Mouse (Mus musculus) embryonic facial prominence, embryonic 14.5 days (tissue): ENCODE results near the gene Impad1. TPM values are rescaled to one million over a fixed set of nuclear protein-coding genes. Genes with fewer than 3 reads are reported as not detected.

Source experiments
- ATAC-seq: fragments of 200-750 bp; cut with Nextera tagmentation; 2 replicates; pipeline ENCODE4 v1.8.0; 2017; ENCODE audit warnings: low read depth, moderate number of reproducible peaks, moderate TSS enrichment
- DNase-seq: peaks from one replicate; pipeline ENCODE4 v3.0.0-alpha.2; 2015; ENCODE audit warnings: low spot score
- H3K27ac ChIP-seq: fragments of 300-500 bp; sonication (generic); replicated peaks from 2 replicates; pipeline ENCODE4 v1.5.1; 2014; ENCODE audit warnings: low read depth, mild to moderate bottlenecking, low read length, moderate library complexity
- H3K27me3 ChIP-seq: fragments of 300-500 bp; sonication (generic); replicated peaks from 2 replicates; pipeline ENCODE4 v1.6.1; 2014; ENCODE audit warnings: low read length; ENCODE audit not compliant: control insufficient read depth, insufficient read depth
- H3K36me3 ChIP-seq: fragments of 300-500 bp; sonication (generic); 2 replicates; pipeline ENCODE4 v1.6.1; 2014; ENCODE audit warnings: low read length, mixed read lengths; ENCODE audit not compliant: control insufficient read depth, insufficient read depth
- H3K4me1 ChIP-seq: fragments of 300-500 bp; sonication (generic); 2 replicates; pipeline ENCODE4 v1.6.1; 2014; ENCODE audit warnings: antibody characterized with exemption, low read length; ENCODE audit not compliant: control insufficient read depth, insufficient read depth
- H3K4me2 ChIP-seq: fragments of 300-500 bp; sonication (generic); 2 replicates; pipeline ENCODE4 v1.6.1; 2014; ENCODE audit warnings: low read depth, mild to moderate bottlenecking, low read length, moderate library complexity, mixed read lengths
- H3K4me3 ChIP-seq: fragments of 300-500 bp; sonication (generic); 2 replicates; pipeline ENCODE4 v1.5.1; 2014; ENCODE audit warnings: low read depth, mild to moderate bottlenecking, low read length
- H3K9ac ChIP-seq: fragments of 300-500 bp; sonication (generic); 2 replicates; pipeline ENCODE4 v1.6.1; 2014; ENCODE audit warnings: low read depth, mild to moderate bottlenecking, low read length, moderate library complexity, mixed read lengths
- H3K9me3 ChIP-seq: fragments of 300-500 bp; sonication (generic); 2 replicates; pipeline ENCODE4 v1.6.1; 2016; ENCODE audit warnings: low read length; ENCODE audit not compliant: control insufficient read depth
- WGBS: fragments of 180-500 bp; shearing (Covaris S2); extraction: QIAGEN DNeasy Blood & Tissue Kit; methylation state at CpG from one replicate; pipeline ENCODE4 v1.1.7; 2014; 5-methylcytosine and 5-hydroxymethylcytosine counted together
- polyA plus RNA-seq: library from polyadenylated mRNA; unstranded; fragments of >200 nt; fragmentation: Nextera tagmentation; extraction: Ambion mirVana; gene quantifications from 2 replicates; pipeline ENCODE4 v1.2.1, GENCODE M21; 2014

Gene Impad1
- polyA plus RNA-seq, 1 experiment from 2014 or later, result 51.1 TPM

DNA sequence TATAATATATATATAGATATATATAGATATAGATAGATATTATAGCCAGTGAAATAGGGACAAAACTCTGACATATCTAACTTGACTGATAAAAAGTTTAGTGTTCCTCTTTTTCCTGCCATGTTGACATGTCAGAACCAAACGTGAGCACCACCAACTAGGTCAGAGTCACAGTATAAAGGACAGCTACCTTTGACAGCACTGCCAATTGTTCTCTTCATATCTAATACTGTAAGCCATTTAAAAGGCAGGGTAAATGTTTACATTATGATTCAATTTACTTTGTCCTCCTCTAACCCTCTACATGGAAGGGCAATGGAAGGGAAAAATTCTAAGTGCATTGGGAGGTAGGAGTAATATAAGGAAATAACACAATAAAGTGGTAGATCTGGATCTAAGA lies 8.8 kb downstream of the Impad1 start:
- WGBS, result 63% methylated on average over 1 of the region's 1 CpGs
- Histone ChIP-seq H3K9me3 (peaks cover 13% of the 10 kb centered on the region; the same call in 1 of the 2 replicates), H3K27me3 (no peaks in the 10 kb centered on the region), H3K4me1 (no peaks in the 10 kb centered on the region), H3K4me3 (no peak overlapping the region), H3K9ac (no peak overlapping the region), H3K4me2 (no peak overlapping the region), H3K27ac (no peak overlapping the region), H3K36me3 (peaks cover 21% of the 10 kb centered on the region)
- ATAC-seq (no peak), DNase-seq (no peak)

GRCm38 (mm10) chr4:4783686-4783957 lies 9.5 kb downstream of the Impad1 start:
- Histone ChIP-seq H3K9ac (no peak overlapping the region), H3K4me3 (no peak overlapping the region), H3K27ac (no peak overlapping the region), H3K27me3 (no peaks in the 10 kb centered on the region), H3K4me2 (no peak overlapping the region), H3K36me3 (peaks cover 20% of the 10 kb centered on the region), H3K4me1 (no peaks in the 10 kb centered on the region), H3K9me3 (peaks cover 13% of the 10 kb centered on the region; the same call in 1 of the 2 replicates)
- ATAC-seq, result no peak
- DNase-seq, result no peak

DNA sequence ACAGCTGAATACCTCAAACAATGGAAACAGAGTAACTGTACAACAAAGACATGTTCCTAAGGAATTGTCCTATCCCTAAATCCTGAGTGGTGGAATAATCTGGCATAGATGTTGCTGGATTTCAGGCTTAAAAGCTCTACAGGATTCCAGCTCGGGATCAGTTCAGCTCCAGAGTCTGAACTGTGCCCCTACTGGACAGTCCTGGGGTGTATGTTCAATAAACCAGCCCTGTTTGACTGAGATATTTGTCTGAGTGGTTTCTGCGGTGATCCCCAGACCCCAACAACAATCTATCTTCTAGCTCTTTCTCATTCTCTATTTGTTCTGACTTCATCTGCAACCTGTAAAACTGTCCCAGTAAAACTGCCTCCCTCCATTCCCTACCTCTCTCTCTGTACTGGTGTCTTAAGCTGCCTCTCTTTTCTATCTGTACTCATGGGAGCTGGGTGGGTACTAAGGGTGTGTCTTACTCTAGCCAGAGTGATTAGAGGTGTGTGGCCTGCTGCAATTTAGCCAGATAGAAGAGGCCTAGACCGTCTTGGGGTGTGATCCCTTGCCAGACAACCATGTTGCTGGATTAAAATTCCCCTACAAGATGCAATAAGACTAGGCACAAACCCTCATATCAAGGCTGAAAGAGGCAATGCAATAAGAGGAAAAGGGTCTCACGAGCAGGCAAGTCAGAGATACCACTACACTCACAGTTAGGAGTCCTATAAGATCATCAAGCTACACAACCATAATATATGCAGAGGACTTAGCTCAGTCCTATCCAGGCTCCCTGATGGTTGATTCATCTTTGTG lies 10.1 kb downstream of the Impad1 start:
- Histone ChIP-seq H3K4me3 (no peak overlapping the region), H3K27me3 (no peaks in the 10 kb centered on the region), H3K9ac (no peak overlapping the region), H3K36me3 (peaks cover 17% of the 10 kb centered on the region), H3K27ac (no peak overlapping the region), H3K4me2 (no peak overlapping the region), H3K4me1 (no peaks in the 10 kb centered on the region), H3K9me3 (peaks cover 11% of the 10 kb centered on the region; the same call in 1 of the 2 replicates)
- no peak for DNase-seq
- no peak for ATAC-seq
- 92% methylated on average over 4 of the region's 4 CpGs for WGBS

GRCm38 (mm10) chr4:4779265-4779770 lies 13.8 kb downstream of the Impad1 start:
- Histone ChIP-seq H3K27me3 (no peaks in the 10 kb centered on the region), H3K36me3 (peaks cover 44% of the 10 kb centered on the region), H3K4me1 (no peaks in the 10 kb centered on the region), H3K9me3 (peaks cover 11% of the 10 kb centered on the region; the same call in 1 of the 2 replicates), H3K9ac (no peak overlapping the region), H3K27ac (no peak overlapping the region), H3K4me2 (no peak overlapping the region), H3K4me3 (no peak overlapping the region)
- DNase-seq (no peak), ATAC-seq (no peak)

GRCm38 (mm10) chr4:4771523-4772114 lies 21.5 kb downstream of the Impad1 start:
- Histone ChIP-seq H3K36me3 (peaks cover 34% of the 10 kb centered on the region), H3K9ac (no peak overlapping the region), H3K4me2 (no peak overlapping the region), H3K4me3 (no peak overlapping the region), H3K27me3 (no peaks in the 10 kb centered on the region), H3K4me1 (no peaks in the 10 kb centered on the region), H3K27ac (no peak overlapping the region), H3K9me3 (no peaks in the 10 kb centered on the region)
- DNase-seq, result no peak
- ATAC-seq, result no peak
- WGBS, result 80% methylated on average over 2 of the region's 2 CpGs

DNA sequence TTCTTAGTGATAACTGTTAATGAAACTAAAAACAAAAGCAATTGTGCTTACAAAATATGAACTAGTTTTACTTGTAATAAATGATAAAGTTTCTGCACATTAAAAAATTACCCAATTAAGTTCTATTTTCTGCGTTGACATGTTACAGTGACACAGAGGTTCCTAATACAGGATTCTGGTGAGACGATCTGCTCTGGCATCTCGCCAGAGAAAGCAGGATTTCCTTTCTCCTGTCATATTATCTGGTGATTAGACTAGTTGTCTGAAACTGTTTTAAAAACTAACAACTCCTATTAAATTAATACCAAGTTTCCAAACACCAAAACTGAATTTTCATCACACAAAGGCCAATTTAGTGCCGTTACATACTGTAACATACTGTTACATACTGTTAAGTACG lies 27.3 kb downstream of the Impad1 start:
- DNase-seq, result no peak
- Histone ChIP-seq H3K36me3 (peaks cover 24% of the 10 kb centered on the region), H3K27me3 (no peaks in the 10 kb centered on the region), H3K4me3 (no peak overlapping the region), H3K9me3 (no peaks in the 10 kb centered on the region), H3K9ac (no peak overlapping the region), H3K27ac (no peak overlapping the region), H3K4me1 (no peaks in the 10 kb centered on the region), H3K4me2 (no peak overlapping the region)
- ATAC-seq, result no peak
- WGBS, result 72% methylated on average over 5 of the region's 5 CpGs

DNA sequence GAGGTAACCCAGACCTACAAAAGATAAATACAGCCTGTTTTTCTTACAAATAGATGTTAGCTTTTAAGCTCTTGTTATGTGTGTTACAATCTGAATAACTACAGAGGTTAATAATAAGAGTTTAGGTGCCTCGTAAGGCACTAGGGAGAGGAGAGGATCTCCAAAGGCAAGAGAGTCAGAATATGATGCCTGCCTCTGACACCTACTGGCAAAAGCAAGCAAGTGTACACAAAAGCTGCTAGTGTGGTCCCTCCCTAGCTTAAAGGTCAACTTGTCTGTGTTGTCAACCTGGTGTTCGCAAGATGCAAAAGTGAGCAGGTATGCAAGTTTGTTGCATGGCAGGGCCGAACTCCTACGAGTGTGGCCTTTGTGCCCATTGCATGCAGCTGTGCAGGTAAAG lies 34.8 kb downstream of the Impad1 start:
- Histone ChIP-seq H3K4me2 (no peak overlapping the region), H3K36me3 (no peaks in the 10 kb centered on the region), H3K27ac (no peak overlapping the region), H3K4me3 (no peak overlapping the region), H3K27me3 (no peaks in the 10 kb centered on the region), H3K9me3 (no peaks in the 10 kb centered on the region), H3K9ac (no peak overlapping the region), H3K4me1 (no peaks in the 10 kb centered on the region)
- 85% methylated on average over 4 of the region's 4 CpGs for WGBS
- no peak for DNase-seq
- no peak for ATAC-seq

- H3K4me2 ChIP-seq, result no peak overlapping the region
- peak; percentile 18 for DNase-seq
- H3K9me3 ChIP-seq, result no peaks in the 10 kb centered on the region
- H3K27me3 ChIP-seq, result no peaks in the 10 kb centered on the region
- 54% methylated on average over 3 of the region's 3 CpGs for WGBS
- H3K4me1 ChIP-seq, result no peaks in the 10 kb centered on the region
- no peak overlapping the region for H3K4me3 ChIP-seq
- ATAC-seq, result no peak
- H3K36me3 ChIP-seq, result no peaks in the 10 kb centered on the region
- no peak overlapping the region for H3K27ac ChIP-seq
- no peak overlapping the region for H3K9ac ChIP-seq
Observed at GRCm38 (mm10) chr4:4729427-4729826, 63.7 kb downstream of the Impad1 start.
